Mouse (Mus musculus): ENCODE data around the gene Klhl5.

DNA sequence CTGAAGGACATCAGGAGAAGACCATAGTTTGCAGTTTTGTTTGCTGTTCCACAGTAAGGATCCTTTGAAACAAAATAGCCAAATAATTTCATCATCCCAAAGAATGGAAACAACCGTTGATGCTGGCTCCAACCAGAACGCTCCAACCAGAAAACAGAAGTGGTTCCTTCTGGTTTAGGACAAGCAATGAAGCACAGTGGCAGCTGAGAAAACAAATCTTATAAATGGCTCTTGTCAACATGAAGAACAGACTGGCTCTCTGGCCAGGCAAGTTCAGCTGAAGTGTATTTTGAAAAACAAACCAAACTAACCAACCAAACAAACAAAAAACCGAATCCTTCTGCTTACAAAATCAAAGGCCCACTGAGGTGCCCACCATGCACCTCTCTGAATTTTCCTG is 17.6 kb upstream of the Klhl5 start:
- TF ChIP-seq CTCF (IDR thresholded peaks at IDR 0.05; ENCODE audit: borderline replicate concordance, extremely low read depth, insufficient read depth, insufficient read length) (no peak), POLR2A (IDR thresholded peaks at IDR 0.05; ENCODE audit: borderline replicate concordance, extremely low read depth, insufficient read depth, insufficient read length, poor library complexity, severe bottlenecking) (no peak)

Measured in brain, embryonic 14.5 days (tissue).